Mouse (Mus musculus) heart, adult 2 months (tissue): ENCODE measurements around the gene Mark2. TPM values are rescaled to one million over a fixed set of nuclear protein-coding genes. Genes with fewer than 3 reads are reported as not detected.
A peak's percentile ranks its signal among the peaks of the same experiment; 100 is the strongest.

ENCODE experiments used
- DNase-seq, 2 experiments: peaks; one replicate each; pipeline ENCODE4 v3.0.0; 2021
- H3K27ac ChIP-seq: fragments of 200-600 bp; 2 replicates; pipeline ENCODE4 v1.8.1; 2022
- H3K27me3 ChIP-seq: fragments of 200-500 bp; 2 replicates; pipeline ENCODE4 v1.6.1; 2012; ENCODE audit warnings: mild to moderate bottlenecking, low read length, inconsistent platforms, mixed read lengths; ENCODE audit not compliant: control insufficient read depth, insufficient read depth
- H3K36me3 ChIP-seq: fragments of 200-500 bp; 2 replicates; pipeline ENCODE4 v1.6.1; 2012; ENCODE audit warnings: low read length, inconsistent platforms; ENCODE audit not compliant: control insufficient read depth, insufficient read depth
- H3K4me1 ChIP-seq: fragments of 200-500 bp; 2 replicates; pipeline ENCODE4 v1.6.1; 2011; ENCODE audit warnings: low read length; ENCODE audit not compliant: control insufficient read depth, insufficient read depth
- H3K4me3 ChIP-seq: fragments of 200-600 bp; 2 replicates; pipeline ENCODE4 v1.8.1; 2022
- H3K79me2 ChIP-seq: fragments of 200-500 bp; replicated peaks from 2 replicates; pipeline ENCODE4 v1.6.1; 2012; ENCODE audit warnings: mild to moderate bottlenecking, inconsistent platforms, low read length, moderate library complexity, mixed read lengths; ENCODE audit not compliant: control insufficient read depth, insufficient read depth
- H3K9ac ChIP-seq: fragments of 200-500 bp; 2 replicates; pipeline ENCODE4 v1.6.1; 2012; ENCODE audit warnings: low read depth, mild to moderate bottlenecking, control low read depth, inconsistent platforms, low read length, mixed read lengths
- CTCF ChIP-seq: fragments of 200-600 bp; IDR thresholded peaks from 2 replicates; pipeline ENCODE4 v1.8.1; 2022; ENCODE audit warnings: antibody characterized with exemption, mild to moderate bottlenecking, moderate library complexity
- EP300 ChIP-seq: fragments of 200-500 bp; IDR thresholded peaks from 2 replicates; pipeline ENCODE4 v1.6.1; 2011; ENCODE audit warnings: low read depth, low read length, control low read depth; ENCODE audit not compliant: insufficient read depth
- POLR2A ChIP-seq: fragments of 200-500 bp; IDR thresholded peaks from 2 replicates; pipeline ENCODE4 v1.6.1; 2011; ENCODE audit warnings: mild to moderate bottlenecking, low read depth, low read length, control low read depth; ENCODE audit not compliant: insufficient read depth
- WGBS: fragments of 180-500 bp; shearing (Covaris S2); methylation state at CpG from one replicate; pipeline ENCODE4 v1.1.7; 2018; 5-methylcytosine and 5-hydroxymethylcytosine counted together
- intact Hi-C: fragments of 180-260 bp; cut with DNase I; formaldehyde crosslinking; loops from one replicate; pipeline ENCODE4 v1.15.1; 2025
- polyA plus RNA-seq: library from polyadenylated mRNA; depleted of rRNA; stranded (reverse); fragments of >200 nt; gene quantifications from 2 replicates; pipeline ENCODE4 v1.2.3, GENCODE M21; 2012
- total RNA-seq, 2 experiments: library from RNA; stranded (reverse); gene quantifications; 2 replicates each; pipeline ENCODE4 v1.2.3; 2021

Mark2 gene
- total and polyA plus RNA-seq, 3 experiments = 46.2 to 53.8 (median 53.1) TPM

GRCm38 (mm10) chr19:7313660-7314059 lies 28.0 kb downstream of the Mark2 start:
- 78% methylated on average over 2 of the region's 2 CpGs for WGBS
- H3K79me2 ChIP-seq = peaks cover 5% of the 10 kb centered on the region
- TF ChIP-seq POLR2A (no peak), EP300 (no peak), CTCF (no peak)
- no peak overlapping the region for H3K9ac ChIP-seq
- H3K27me3 ChIP-seq = no peaks in the 10 kb centered on the region
- peaks cover 30% of the 10 kb centered on the region for H3K4me1 ChIP-seq
- no peak overlapping the region for H3K27ac ChIP-seq
- H3K4me3 ChIP-seq = no peak overlapping the region
- intact Hi-C loops = no loop called here
- DNase-seq = no peak
- H3K36me3 ChIP-seq = peaks cover 9% of the 10 kb centered on the region; the same call in 1 of the 2 replicates

GRCm38 (mm10) chr19:7311306-7311705 lies 30.4 kb downstream of the Mark2 start:
- H3K27ac ChIP-seq = peak overlapping the region; percentile 72
- peaks cover 40% of the 10 kb centered on the region for H3K4me1 ChIP-seq
- H3K36me3 ChIP-seq = peaks cover 12% of the 10 kb centered on the region; the same call in 1 of the 2 replicates
- peak; percentile 50 to 66 for DNase-seq
- H3K9ac ChIP-seq = no peak overlapping the region
- no peaks in the 10 kb centered on the region for H3K27me3 ChIP-seq
- TF ChIP-seq CTCF (no peak), EP300 (0 out of 2 replicates have a peak, but pooled peaks have one; percentile 58)
- intact Hi-C loops = no loop called here
- 16% methylated on average over 10 of the region's 10 CpGs for WGBS
- H3K79me2 ChIP-seq = peaks cover 5% of the 10 kb centered on the region
- no peak overlapping the region for H3K4me3 ChIP-seq

- peaks cover 43% of the 10 kb centered on the region for H3K4me1 ChIP-seq
- intact Hi-C loops = no loop called here
- peaks cover 3% of the 10 kb centered on the region; the same call in 1 of the 2 replicates for H3K79me2 ChIP-seq
- peak overlapping the region; percentile 15; the same call in 1 of the 2 replicates for H3K9ac ChIP-seq
- DNase-seq = peak; percentile 57 to 64
- peaks cover 12% of the 10 kb centered on the region; the same call in 1 of the 2 replicates for H3K36me3 ChIP-seq
- TF ChIP-seq POLR2A (no peak), EP300 (no peak), CTCF (peak; percentile 32)
- no peaks in the 10 kb centered on the region for H3K27me3 ChIP-seq
- 12% methylated on average over 5 of the region's 5 CpGs for WGBS
- H3K4me3 ChIP-seq = no peak overlapping the region
- H3K27ac ChIP-seq = peak overlapping the region; percentile 72
Measured at GRCm38 (mm10) chr19:7310704-7311103, 31.0 kb downstream of the Mark2 start.

- intact Hi-C loops = loop anchor here (5.0 kb wide), 1 partner anchor 32 kb away; the partner anchor contains the start of gene Mark2
- H3K4me3 ChIP-seq = no peak overlapping the region
- peaks cover 3% of the 10 kb centered on the region; the same call in 1 of the 2 replicates for H3K79me2 ChIP-seq
- TF ChIP-seq CTCF (no peak), EP300 (no peak), POLR2A (no peak)
- DNase-seq = no peak
- peaks cover 12% of the 10 kb centered on the region; the same call in 1 of the 2 replicates for H3K36me3 ChIP-seq
- H3K27me3 ChIP-seq = no peaks in the 10 kb centered on the region
- WGBS = 41% methylated on average over 2 of the region's 2 CpGs
- H3K9ac ChIP-seq = no peak overlapping the region
- peaks cover 42% of the 10 kb centered on the region for H3K4me1 ChIP-seq
- peak overlapping the region; percentile 72 for H3K27ac ChIP-seq
Measured at GRCm38 (mm10) chr19:7309738-7310330, 31.8 kb downstream of the Mark2 start.

GRCm38 (mm10) chr19:7307995-7308770 lies 33.5 kb downstream of the Mark2 start:
- DNase-seq = peak in 1 of 2 experiments; percentile 34
- TF ChIP-seq CTCF = no peak
- no peak for TF ChIP-seq POLR2A
- no peak for TF ChIP-seq EP300
- Histone ChIP-seq H3K4me3 (no peak overlapping the region), H3K9ac (no peak overlapping the region), H3K36me3 (peaks cover 12% of the 10 kb centered on the region; the same call in 1 of the 2 replicates), H3K27ac (no peak overlapping the region), H3K27me3 (no peaks in the 10 kb centered on the region), H3K4me1 (peaks cover 42% of the 10 kb centered on the region), H3K79me2 (peaks cover 1% of the 10 kb centered on the region; the same call in 1 of the 2 replicates)
- intact Hi-C loops = loop anchor here (5.0 kb wide), 1 partner anchor 34 kb away; the partner anchor contains the start of gene Mark2
- 41% methylated on average over 8 of the region's 8 CpGs for WGBS
